Mouse (Mus musculus) small intestine, adult 2 months (tissue): ENCODE data around the gene Cemip.

ENCODE experiments used
- CTCF ChIP-seq: fragments of 200-500 bp; IDR thresholded peaks from 2 replicates; pipeline ENCODE4 v1.5.1; 2012; ENCODE audit warnings: low read depth, mild to moderate bottlenecking, control low read depth, inconsistent platforms, low read length, moderate library complexity, mixed read lengths; ENCODE audit not compliant: insufficient replicate concordance, insufficient read length; ENCODE audit errors: extremely low read depth
- POLR2A ChIP-seq: fragments of 200-500 bp; IDR thresholded peaks from 2 replicates; pipeline ENCODE4 v1.6.1; 2012; ENCODE audit warnings: low read depth, mild to moderate bottlenecking, control low read depth, inconsistent platforms, low read length, moderate library complexity

- TF ChIP-seq POLR2A: no peak
- TF ChIP-seq CTCF: no peak
These were observed 192.0 kb downstream of the Cemip start for GRCm38 (mm10) chr7:83894348-83894747.
